Mouse (Mus musculus) C2C12 (cell line): ENCODE results near the gene Xpnpep3. TPM values are rescaled to one million over a fixed set of nuclear protein-coding genes. Genes with fewer than 3 reads are reported as not detected.

ENCODE experiments used
- H3K27me3 ChIP-seq: one replicate; pipeline ENCODE4 v1.6.1; 2011; ENCODE audit not compliant: control insufficient read depth, insufficient read depth, insufficient read length
- H3K36me3 ChIP-seq: one replicate; pipeline ENCODE4 v1.6.1; 2011; ENCODE audit not compliant: control insufficient read depth, insufficient read depth
- H3K4me3 ChIP-seq: one replicate; pipeline ENCODE4 v1.5.1; 2011; ENCODE audit warnings: mild to moderate bottlenecking, control low read depth; ENCODE audit not compliant: poor library complexity, insufficient read depth, severe bottlenecking
- H3K79me2 ChIP-seq: one replicate; pipeline ENCODE4 v1.6.1; 2011; ENCODE audit not compliant: control insufficient read depth, insufficient read depth
- H3K79me3 ChIP-seq: one replicate; pipeline ENCODE4 v1.6.1; 2011; ENCODE audit warnings: low read depth, control low read depth
- H3ac ChIP-seq: one replicate; pipeline ENCODE3; 2011; ENCODE audit warnings: low read depth; ENCODE audit not compliant: control insufficient read depth, insufficient read length
- CEBPB ChIP-seq: IDR thresholded peaks from one replicate; pipeline ENCODE4 v1.6.1; 2011; ENCODE audit warnings: low read depth, mild to moderate bottlenecking, control low read depth, moderate library complexity
- CTCF ChIP-seq: IDR thresholded peaks from one replicate; pipeline ENCODE4 v1.5.1; 2011; ENCODE audit not compliant: control insufficient read depth, insufficient read depth, insufficient read length
- FOSL1 ChIP-seq: IDR thresholded peaks from one replicate; pipeline ENCODE4 v1.8.0; 2011; ENCODE audit warnings: mild to moderate bottlenecking, low read length; ENCODE audit not compliant: poor library complexity, insufficient read depth, severe bottlenecking
- MAX ChIP-seq: IDR thresholded peaks from one replicate; pipeline ENCODE4 v1.6.1; 2011; ENCODE audit warnings: mild to moderate bottlenecking, control low read depth
- MYOD1 ChIP-seq: IDR thresholded peaks from one replicate; pipeline ENCODE4 v1.6.1; 2011; ENCODE audit warnings: low read depth; ENCODE audit not compliant: control insufficient read depth, insufficient read length
- MYOG ChIP-seq: IDR thresholded peaks from one replicate; pipeline ENCODE4 v1.6.1; 2011; ENCODE audit not compliant: control insufficient read depth, insufficient read length; ENCODE audit errors: extremely low read depth
- USF1 ChIP-seq: IDR thresholded peaks from one replicate; pipeline ENCODE4 v1.6.1; 2011; ENCODE audit warnings: low read depth, mild to moderate bottlenecking, control low read depth, moderate library complexity
- polyA plus RNA-seq: library from polyadenylated mRNA; unstranded; fragments of >200 nt; fragmentation: generic; extraction: Trizol; gene quantifications from one replicate; pipeline ENCODE4 v1.2.1, GENCODE M21; 2012; ENCODE audit warnings: missing spikeins

Xpnpep3 gene
- polyA plus RNA-seq, 1 experiment = 7.4 TPM

DNA sequence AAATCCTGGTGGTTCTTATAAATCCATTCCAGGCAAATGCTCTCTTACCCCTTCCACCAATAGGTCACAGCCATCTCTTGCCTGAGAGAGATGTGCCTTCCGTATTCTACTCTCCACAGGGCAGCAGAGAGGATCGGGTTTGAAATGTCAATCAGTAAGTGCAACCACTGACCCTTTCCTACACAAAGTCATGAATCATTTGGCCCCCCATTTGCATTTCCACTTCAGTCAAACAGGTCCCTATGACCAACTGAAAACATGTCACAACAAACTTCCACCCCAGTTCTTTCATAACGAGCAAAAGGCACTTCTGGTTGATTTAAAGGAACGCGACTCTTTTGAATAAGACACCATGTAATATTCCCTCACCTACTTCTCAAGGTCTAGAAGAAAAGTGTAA lies 40.5 kb upstream of the Xpnpep3 start:
- H3K79me3 ChIP-seq = peaks cover 28% of the 10 kb centered on the region
- peaks cover 39% of the 10 kb centered on the region for H3K36me3 ChIP-seq
- no peak overlapping the region for H3ac ChIP-seq
- H3K79me2 ChIP-seq = peaks cover 56% of the 10 kb centered on the region
- H3K4me3 ChIP-seq = peak overlapping the region; percentile 81
- TF ChIP-seq MAX (no peak), CTCF (no peak), MYOG (no peak), CEBPB (no peak), USF1 (no peak), FOSL1 (no peak), MYOD1 (no peak)
- H3K27me3 ChIP-seq = no peaks in the 10 kb centered on the region

DNA sequence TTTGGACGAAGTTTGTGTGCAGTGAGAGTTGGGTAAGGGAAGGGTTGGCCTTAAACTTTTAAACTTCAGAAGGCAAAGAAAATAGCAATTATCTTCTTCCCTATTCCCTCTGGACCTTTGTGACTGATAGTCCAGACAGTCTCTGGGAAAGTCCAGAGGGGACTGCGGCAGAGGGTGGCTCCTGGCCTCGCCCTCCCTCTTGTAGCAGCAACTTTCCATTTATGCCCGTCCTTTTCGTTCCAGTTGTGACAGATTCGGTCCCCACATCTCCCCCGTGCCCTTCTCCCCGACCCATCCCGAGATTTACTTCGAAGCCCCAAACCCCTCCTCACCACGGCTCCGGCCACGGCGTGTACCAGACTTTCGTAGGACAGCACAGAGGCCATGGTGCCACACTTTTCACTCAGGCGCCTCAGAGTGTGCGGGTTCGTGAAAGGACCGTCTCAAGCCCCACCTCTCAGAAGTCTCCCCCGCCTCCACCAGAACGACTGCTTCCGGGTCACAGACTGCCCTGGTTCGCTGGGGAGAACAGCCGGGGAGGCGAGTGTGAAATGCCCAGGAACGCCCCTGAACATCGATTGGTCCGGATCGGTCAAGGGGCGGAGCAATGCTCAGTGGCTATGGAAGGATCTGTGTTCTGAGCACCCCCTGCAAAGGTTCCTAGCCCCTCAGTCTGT lies 39.5 kb upstream of the Xpnpep3 start, which contains the start of gene Slc25a17:
Slc25a17 (minus strand) TSS at position 468 of the 677 bp plus-strand sequence.
- Histone ChIP-seq H3K36me3 (peaks cover 49% of the 10 kb centered on the region), H3ac (peak within 1 kb of the TSS; percentile 71), H3K79me2 (peaks cover 47% of the 10 kb centered on the region), H3K4me3 (peak within 1 kb of the TSS; percentile 81), H3K27me3 (no peaks in the 10 kb centered on the region), H3K79me3 (peaks cover 25% of the 10 kb centered on the region)
- TF ChIP-seq USF1 = no peak
- no peak for TF ChIP-seq CEBPB
- no peak for TF ChIP-seq CTCF
- TF ChIP-seq MAX = no peak
- no peak for TF ChIP-seq MYOD1
- no peak for TF ChIP-seq FOSL1
- no peak for TF ChIP-seq MYOG

DNA sequence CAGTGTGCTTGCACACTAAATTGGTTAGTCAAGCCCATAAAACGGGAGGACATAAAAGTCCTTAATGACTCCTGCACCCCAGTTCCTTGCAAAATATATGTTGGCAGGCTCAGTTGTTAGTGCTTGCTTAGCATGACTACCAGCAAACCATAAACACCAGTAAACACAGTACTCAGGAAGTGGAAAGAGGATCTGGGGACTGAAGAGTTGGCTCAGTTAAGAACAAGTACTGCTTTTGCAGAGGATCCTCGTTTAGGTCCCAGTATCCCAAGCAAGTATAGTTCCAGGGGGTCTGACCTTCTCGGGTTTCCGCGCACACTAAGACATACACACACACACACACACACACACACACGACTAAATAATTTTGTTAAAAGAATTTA lies 38.9 kb upstream of the Xpnpep3 start:
- H3K4me3 ChIP-seq = no peak overlapping the region
- H3K27me3 ChIP-seq = no peaks in the 10 kb centered on the region
- peaks cover 25% of the 10 kb centered on the region for H3K79me3 ChIP-seq
- no peak overlapping the region for H3ac ChIP-seq
- H3K79me2 ChIP-seq = peaks cover 41% of the 10 kb centered on the region
- no peak for TF ChIP-seq CEBPB
- TF ChIP-seq MAX = no peak
- TF ChIP-seq MYOG = no peak
- no peak for TF ChIP-seq MYOD1
- H3K36me3 ChIP-seq = peaks cover 55% of the 10 kb centered on the region

- Histone ChIP-seq H3K36me3 (peaks cover 60% of the 10 kb centered on the region), H3K27me3 (no peaks in the 10 kb centered on the region), H3K4me3 (no peak overlapping the region), H3K79me3 (peaks cover 25% of the 10 kb centered on the region), H3K79me2 (peaks cover 39% of the 10 kb centered on the region), H3ac (no peak overlapping the region)
- TF ChIP-seq MYOD1 = no peak
- no peak for TF ChIP-seq MAX
- TF ChIP-seq USF1 = no peak
- no peak for TF ChIP-seq FOSL1
- TF ChIP-seq CEBPB = no peak
- no peak for TF ChIP-seq CTCF
- TF ChIP-seq MYOG = no peak
Measured at GRCm38 (mm10) chr15:81361417-81362015, 38.4 kb upstream of the Xpnpep3 start.

DNA sequence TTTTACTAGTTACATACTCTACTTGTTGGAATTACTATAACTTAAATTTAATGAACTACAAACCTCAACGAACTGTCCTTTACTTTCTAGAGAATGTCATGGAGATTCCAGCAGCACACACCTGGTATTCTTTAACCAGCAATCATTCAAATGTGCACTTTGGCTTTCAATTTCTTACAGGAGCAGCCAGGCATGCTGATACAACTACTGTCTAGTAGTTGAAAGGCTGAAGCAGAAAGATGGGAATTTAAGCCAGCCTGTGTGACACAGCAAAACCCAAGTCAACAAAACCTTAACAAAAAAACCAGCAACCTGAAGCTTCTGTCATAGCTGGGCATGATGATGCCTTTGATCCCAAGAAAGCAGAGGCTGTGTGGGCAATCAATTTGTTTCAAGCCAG lies 37.4 kb upstream of the Xpnpep3 start:
- Histone ChIP-seq H3K27me3 (no peaks in the 10 kb centered on the region), H3K79me3 (peaks cover 25% of the 10 kb centered on the region), H3K79me2 (peaks cover 30% of the 10 kb centered on the region), H3K36me3 (peaks cover 64% of the 10 kb centered on the region), H3ac (no peak overlapping the region), H3K4me3 (no peak overlapping the region)
- TF ChIP-seq MAX = no peak
- no peak for TF ChIP-seq USF1
- TF ChIP-seq CEBPB = no peak
- no peak for TF ChIP-seq MYOD1
- no peak for TF ChIP-seq MYOG

GRCm38 (mm10) chr15:81364271-81364670 lies 35.7 kb upstream of the Xpnpep3 start:
- H3K79me2 ChIP-seq = peaks cover 12% of the 10 kb centered on the region
- no peak overlapping the region for H3K4me3 ChIP-seq
- H3K27me3 ChIP-seq = no peaks in the 10 kb centered on the region
- peaks cover 11% of the 10 kb centered on the region for H3K79me3 ChIP-seq
- no peak for TF ChIP-seq MAX
- no peak for TF ChIP-seq CEBPB
- TF ChIP-seq CTCF = no peak
- TF ChIP-seq MYOG = no peak
- TF ChIP-seq FOSL1 = no peak
- no peak for TF ChIP-seq USF1
- TF ChIP-seq MYOD1 = no peak
- peaks cover 69% of the 10 kb centered on the region for H3K36me3 ChIP-seq
- no peak overlapping the region for H3ac ChIP-seq
